Mouse (Mus musculus) CD4-positive naive resting alpha-beta T cell, adult 57 days (primary cell): ENCODE data around the gene Abca5. TPM values are rescaled to one million over a fixed set of nuclear protein-coding genes. Genes with fewer than 3 reads are reported as not detected.

Source experiments
- total RNA-seq: library from RNA; stranded (reverse); gene quantifications from one replicate; pipeline ENCODE4 v1.2.4, GENCODE M21; 2023

The Abca5 gene
- 1.5 TPM for total RNA-seq

DNA sequence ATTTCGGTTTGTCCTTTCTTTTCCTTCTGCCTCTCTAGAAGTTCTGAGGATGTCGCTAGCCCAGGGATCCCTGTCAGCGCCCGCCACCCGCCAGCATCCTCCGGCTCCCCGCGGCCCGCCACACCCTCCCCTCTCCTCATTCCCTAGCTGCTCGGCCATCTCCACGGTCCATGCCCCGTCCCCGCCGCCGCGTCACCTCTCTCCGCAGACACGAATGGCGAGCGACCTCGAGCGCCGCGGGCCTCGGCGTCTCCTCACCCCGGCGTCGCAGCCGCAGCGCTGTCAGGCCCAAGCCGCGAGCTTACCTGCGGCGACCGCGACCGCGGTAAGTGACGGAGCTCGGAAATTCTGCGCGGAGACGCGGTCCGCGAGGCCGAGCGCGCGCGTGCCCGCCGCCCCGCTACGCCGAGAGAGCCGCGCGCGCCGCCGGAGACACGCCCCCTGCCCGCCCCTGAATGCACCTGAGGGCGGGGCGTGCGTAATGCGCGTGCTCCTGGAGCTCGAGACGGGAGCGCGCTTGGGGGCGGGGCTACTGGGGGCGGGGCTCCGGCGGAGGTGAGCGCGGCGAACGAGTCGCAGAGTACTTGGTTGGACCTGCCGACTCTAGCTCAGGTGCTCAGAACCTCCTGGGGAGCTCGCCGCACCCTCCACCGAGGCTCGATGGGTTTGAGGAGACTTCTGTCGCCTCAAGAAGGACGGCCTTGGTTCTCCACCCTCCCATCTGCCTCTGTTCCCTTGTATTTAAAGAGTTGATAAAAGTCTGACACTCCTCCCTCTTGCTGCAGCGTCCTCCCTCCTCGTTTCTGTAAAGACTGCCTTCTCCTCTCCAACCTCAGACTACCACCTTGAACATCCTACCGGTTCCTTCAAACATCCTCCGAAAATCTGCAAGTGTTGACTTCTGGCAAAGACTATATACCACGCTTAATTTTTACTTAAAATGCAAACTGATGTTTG is at the start of gene Abca5:
Gene Abca5, minus strand, starts transcription at position 428 of the 957 bp plus-strand sequence.

DNA sequence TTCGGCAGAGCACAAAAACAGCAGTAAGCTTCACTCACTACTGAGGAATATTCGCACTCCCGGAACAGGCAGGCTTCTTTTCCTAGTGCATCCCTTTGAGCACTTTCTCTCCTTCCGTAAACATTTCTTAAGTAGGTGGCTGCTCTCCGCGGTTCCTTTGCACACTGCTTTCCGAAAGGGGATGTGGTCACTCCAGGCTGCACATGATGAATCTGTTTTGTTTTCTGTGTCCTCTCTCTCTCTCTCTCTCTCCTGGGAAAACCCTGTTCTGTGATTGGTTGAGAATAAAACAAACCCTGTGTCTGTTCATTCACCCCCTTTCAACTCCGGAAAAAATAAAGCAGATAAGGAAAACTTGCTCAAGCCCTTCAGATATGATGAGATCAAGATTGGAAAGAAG is 86.0 kb downstream of the Abca5 start, which contains the start of gene Abca6:
Gene Abca6, minus strand, starts transcription at position 243 of the 400 bp plus-strand sequence.

Other genes with a start within 250 kb of the Abca5 start
- not detected for gene Abca8a, start 241.7 kb downstream of the Abca5 start, total RNA-seq
- 0.68 TPM for gene Abca9, start 169.5 kb downstream of the Abca5 start, total RNA-seq
- 10.1 TPM for gene Abca6, start 85.9 kb downstream of the Abca5 start, total RNA-seq
- 20.7 TPM for gene Map2k6, start 61.4 kb upstream of the Abca5 start, total RNA-seq